Mouse (Mus musculus): ENCODE results near the gene Ceacam18.
"Not testable (repeated sequence)": the region's sequence is repeated elsewhere in the genome, so short reads cannot be mapped to it uniquely, and the experiment has no call there.

Gene Ceacam18

DNA sequence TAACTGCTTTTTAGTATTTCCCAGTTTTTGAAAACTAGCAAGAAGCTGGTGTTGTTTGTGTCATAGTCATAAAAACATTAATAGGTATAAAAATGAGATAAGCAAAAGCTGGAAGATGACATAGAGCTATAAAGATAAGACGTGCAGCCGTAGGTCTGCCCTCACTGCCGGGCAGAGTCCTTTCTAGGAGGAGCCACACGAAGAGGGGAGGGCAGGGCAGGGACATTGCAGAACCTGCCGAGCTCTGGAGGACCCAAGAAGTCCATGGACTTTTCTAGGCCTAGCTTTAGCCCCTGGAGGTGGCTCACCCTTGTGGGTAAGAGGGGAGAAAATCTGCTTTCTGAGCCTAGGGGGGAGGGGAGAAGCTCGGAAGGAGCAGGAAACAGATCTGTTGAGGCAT lies at the start of gene Ceacam18:
Gene Ceacam18 (plus strand): TSS at position 208 of the 400 bp plus-strand sequence.
- no peak for DNase-seq (ENCODE audit: low spot score in 2 of 2)

DNA sequence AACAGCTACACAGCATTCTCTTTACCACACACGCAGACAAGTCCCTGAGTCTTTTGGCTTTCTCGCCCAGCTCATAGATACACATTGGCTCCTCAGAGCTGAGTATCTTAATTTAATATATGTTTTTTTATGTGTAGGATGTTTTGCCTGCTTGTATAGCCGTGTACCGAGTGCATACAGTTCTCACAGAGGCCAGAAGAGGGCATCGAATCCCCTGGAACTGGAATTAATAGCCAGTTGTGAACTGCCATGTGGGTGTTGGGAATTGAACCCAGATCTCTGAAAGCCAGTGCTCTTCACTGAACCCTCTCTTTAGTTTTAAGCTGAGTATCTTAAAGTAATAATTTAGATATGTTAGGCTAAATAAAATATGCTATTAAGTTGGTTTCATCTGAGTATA lies 49.7 kb upstream of the Ceacam18 start:
- no peak for DNase-seq (ENCODE audit: low spot score in 2 of 2)

DNA sequence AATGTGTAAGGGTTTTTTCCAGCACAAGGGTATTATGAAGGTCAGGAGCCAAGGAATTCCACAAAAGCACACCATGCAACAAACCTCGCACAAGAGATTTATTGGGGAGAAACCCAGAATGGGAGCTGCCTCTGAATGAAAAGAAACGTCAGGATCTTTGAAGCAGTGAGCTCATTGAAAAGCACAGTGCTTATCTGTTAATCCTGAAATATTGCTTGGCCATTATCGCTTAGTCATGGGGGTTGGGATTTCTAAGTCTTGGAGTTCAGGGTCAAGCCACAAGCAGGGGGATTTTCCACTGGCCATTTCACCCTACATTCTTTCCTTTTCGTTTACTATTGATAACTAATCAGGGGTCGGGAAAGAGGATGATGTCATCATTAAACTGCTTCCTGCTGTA lies 32.6 kb upstream of the Ceacam18 start:
- DNase-seq (ENCODE audit: low spot score in 2 of 2): no peak

DNA sequence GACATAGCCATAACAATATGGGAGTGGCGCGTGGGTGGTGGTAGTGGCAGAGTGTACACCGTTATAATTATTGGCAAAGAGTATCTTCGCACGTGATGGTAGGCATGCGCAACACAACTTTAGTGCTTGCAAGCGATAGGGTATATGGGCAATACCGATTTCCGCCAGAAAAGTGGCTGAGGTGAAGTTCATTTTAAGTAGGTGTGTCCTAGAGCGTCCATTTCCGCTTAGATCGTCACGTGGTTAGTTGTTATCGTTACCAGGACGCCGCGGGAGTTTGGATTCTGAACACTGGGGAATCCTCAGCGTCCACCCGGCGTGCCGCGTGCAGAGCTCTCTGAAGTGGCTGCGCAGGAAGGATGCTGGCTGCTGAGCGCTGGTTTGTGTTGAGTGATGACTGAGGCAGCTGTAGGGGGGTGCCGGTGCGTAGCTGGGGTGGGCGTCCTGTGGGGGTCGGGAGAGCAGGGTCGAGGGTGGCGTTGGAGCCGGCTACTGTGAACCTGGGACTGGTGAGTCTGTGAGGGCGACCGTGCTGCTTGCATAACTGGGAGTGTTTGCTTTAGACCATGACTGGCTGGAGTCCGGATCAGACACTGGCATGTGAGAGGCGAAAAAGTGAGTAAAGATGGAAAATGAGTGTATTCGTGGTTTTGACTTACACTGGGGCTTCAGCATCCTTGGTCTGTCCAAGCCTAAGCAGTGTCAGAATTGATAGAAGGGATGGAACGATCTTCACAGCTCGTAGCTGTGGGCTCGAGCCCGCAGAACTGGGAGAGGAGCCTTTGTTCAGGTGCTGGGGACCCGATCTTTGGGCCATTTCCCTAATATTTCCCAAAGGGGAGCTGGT lies 27.4 kb upstream of the Ceacam18 start, which contains the start of gene Zfp819:
Gene Zfp819 (plus strand): TSS at position 274 of the 847 bp plus-strand sequence.
- DNase-seq (ENCODE audit: low spot score in 2 of 2): peak in 1 of 2 experiments; percentile 42

DNA sequence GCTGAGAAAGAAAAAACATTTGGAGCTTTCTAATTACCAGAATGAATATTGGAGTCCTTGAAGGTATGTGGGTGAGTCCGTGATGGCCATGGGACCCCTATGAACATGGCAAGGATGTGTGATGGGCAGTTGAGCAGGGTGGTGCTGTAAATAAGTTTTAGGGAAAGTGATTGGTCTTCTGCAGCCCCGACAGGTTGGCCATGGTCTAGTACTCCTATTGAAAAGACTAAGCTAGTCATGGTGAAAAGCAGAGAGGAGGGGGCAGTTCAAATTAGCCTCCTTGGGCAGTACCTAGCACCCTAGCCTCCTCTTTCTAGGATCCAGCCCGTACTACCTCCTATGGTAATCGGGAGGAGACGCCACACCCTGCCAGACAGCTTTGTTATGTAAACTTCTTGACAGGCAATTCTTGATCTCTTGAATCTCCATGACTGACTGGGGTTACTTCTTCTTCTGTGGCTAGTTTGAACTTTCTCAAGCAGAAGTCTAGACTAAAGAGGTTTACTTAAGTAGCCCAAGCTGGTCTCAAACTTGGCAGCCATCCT lies 26.7 kb upstream of the Ceacam18 start:
- no peak for DNase-seq (ENCODE audit: low spot score in 2 of 2)

DNA sequence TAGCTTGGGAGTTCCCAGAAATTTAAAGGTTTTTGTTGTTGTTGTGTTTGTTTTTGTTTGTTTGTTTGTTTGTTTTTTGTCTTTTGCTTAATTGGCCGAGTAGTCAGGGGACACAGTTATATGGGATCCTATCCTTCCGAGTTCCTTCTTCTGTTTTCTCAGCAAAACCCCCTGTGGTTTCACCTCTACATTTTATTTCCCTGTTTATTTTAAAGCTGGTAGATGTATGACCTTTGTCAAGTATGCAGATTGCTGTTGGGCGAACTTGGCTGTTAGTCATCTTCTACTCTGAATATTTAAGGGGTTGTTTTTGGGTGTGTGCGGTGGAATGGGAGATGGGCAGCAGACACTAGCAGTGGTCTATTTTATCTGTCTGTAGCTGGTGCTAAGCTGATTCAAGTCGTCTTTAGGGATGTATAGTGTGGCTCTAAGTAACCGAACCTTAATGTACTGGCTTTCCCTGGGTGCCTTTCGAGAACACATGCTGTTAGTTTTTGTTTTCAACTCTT lies 26.1 kb upstream of the Ceacam18 start:
- DNase-seq (ENCODE audit: low spot score in 2 of 2): no peak

DNA sequence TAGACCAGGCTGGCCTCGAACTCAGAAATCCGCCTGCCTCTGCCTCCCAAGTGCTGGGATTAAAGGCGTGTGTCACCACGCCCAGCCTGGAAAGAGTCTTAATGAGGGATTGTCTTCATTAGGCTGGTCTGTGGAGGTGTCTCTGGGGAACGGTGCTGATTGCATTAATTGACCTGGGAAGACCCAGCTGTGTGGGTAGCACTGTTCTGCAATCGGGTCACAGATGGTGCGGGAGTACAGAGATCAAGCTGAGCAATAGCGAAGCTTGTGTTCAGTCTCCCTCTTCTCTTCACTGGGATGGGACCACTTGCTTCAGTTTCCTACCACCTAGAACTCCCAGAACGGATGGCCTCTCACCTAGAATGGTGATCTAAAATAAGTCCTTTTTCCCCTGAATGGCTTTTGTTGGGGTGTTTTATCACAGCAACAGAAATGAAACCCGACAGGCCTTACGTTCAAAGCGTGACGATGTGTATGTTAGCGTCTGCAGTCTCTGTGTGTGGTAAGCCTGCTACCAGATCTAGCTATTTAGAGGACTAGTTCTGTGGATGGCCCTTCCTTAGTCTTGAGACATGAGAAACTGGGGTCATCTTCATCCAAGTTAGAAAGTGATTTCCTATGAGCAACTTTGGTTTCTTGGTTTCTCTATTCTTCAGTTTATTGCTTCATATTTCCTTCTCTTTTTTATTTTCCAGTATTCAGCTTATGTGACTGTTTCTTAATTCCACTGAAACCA lies 20.5 kb upstream of the Ceacam18 start:
- no peak for DNase-seq (ENCODE audit: low spot score in 2 of 2)

DNA sequence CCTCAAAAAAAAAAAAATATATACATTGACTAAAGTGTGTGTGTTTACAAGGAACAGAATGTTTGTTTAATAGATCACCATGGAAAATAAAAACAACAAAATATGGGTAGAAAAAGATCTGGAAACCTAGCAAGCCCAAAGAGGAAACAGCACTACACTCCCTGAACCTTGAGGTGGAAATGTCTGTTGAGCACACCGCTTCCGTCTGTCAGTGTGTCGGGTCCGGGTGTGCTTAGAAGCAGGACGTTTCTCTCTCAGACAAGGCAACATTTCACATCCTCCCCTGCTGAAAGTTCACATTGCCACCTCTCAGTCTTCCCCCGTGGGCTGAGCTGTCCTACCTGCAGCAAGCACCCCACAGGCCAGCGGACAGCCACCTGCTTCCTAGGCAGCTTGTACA lies 11.6 kb upstream of the Ceacam18 start:
- DNase-seq (ENCODE audit: low spot score in 2 of 2): no peak

DNA sequence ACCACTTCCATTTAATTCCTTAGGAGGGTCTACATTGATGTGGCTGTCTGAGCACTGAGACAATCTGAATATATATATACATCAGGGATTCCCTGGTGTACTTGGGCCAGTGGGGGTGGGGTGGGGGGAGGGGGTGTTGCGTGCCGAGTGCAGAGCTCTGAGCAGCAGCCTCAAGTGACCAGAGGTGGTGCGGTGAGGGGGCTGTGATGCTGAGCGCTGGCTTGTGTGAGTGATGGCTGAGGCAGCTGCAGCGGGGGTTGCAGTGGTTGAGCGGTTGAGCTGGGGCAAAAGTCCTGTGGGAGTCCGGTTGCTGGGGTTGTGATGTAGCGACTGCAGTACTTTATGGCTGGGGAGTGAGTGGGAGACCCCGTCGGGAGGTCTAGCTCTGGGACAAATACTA lies 10.7 kb upstream of the Ceacam18 start:
- no peak for DNase-seq (ENCODE audit: low spot score in 2 of 2)

DNA sequence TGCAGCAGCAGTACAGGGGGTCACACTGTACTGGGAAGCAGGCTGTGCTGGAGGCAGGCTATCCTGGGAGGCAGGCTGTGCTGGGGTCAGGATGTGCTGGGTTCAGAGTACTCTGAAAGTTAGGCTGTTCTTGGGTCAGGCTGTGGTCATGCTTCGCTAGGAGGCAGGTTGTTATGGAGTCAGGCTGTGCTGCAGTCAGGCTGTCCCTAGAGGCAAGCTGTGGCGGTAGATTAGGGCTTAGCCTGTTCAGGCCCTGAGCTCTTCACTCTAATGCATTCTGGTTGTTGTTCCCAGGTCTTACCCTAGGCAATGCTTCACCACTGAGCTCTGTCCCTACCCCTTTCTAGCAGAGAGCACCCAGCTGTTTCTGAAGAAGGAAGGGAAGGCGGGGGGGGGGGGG lies 9.4 kb upstream of the Ceacam18 start:
- DNase-seq (ENCODE audit: low spot score in 2 of 2): no peak

DNA sequence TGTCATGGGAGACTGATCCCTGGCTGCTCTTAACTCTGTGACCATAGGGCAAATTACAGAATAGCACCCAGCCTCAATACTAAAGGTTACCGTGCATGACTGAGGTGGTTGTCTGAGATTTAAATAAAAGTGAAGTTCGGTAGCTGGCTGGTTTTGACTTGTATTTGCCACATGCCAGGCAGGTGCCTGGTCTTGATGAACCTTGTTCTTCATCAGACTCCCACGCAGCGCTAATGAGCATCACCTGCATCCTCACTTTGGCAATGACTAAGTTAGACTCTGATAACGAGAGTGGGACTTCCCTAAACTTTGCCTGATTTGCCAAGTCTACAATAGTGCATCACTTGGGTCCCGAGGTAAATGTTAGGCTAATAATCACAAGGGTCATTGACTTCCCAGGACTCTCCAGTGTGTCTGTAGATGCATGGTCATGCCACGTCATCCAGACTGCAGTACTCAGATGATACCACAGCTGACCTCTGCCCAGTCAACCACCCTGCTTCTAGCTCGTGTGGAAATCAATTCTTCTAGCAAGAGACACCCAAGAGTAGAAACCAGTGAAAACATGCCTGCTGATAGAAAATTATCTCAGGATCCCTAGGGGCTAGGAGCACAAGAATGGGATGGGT lies 8.6 kb upstream of the Ceacam18 start:
- no peak for DNase-seq (ENCODE audit: low spot score in 2 of 2)

DNA sequence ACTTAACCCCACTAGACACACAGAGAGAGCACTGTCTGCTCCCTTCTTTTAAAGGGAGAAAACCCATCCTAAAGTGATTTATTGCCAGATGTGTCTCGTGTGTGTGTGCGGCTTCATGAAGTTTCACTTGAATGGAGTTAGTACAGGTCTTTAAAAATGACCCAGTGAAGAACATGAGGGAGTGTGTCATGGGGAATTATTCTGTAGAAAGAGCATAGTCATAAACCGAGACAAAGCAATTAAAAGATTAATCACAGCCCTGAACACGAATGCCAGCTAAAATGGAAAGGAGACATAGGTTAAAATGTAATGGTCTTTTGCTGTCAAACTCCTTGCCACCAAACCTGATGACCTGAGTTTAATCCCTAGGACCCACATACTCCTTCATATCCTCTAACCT lies 567 bp upstream of the Ceacam18 start:
- no peak for DNase-seq (ENCODE audit: low spot score in 2 of 2)

DNA sequence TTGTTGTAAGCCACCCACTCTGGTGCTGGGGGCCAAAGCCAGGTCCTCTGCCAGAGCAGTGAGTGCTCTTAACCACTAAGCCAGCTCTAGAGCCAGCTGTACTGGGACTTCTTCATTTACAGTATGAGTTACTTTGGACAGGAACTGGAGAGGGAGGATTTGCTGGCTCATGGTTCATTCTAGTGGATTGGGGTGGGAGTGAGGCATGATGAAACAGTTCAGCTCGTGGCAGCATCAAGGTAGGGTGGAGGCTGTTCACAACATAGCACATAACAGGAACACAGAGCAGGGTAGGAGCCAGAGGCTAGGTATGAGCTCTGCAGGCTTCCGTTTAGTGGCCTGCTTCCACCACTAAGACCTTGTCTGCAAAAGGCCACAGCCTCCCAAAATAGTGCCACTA lies 1.7 kb downstream of the Ceacam18 start:
- DNase-seq (ENCODE audit: low spot score in 2 of 2): no peak

DNA sequence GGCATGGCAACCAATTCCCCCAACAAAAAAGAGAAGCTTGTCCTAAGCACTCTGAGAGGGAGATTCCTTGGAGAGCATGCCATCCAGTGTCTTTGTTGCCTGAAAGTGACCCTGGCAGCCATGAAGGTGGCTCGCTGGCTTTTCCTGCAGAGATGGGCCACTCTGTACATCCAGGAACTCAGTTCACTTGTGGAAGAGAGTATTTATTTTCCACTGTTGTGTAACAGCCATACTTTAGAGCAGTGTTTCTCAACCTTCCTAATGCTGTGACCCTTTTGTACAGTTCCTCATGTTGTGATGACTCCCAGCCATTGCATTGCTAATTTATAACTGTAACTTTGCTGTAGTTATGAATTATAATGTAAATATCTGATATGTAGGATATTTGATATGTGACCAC lies 2.6 kb downstream of the Ceacam18 start:
- no peak for DNase-seq (ENCODE audit: low spot score in 2 of 2)

DNA sequence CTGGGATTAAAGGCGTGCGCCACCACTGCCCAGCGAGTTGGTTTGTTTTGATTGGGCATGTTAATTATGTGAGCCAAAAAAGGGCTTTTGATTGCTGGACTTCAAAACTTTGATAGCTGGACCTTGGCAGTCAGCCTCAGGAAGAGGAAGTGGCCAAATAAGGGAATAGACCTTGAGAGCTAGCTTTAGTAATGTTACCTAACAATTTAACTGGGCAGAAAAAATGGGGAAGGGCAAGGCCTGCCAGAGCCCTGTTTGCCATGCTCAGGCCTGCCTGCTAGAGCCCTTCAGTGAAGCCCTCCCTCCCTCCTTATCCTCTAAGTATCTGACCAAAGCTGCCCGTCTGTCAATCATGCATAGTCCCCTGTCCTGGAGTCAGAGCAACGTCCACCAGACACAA lies 8.1 kb downstream of the Ceacam18 start:
- no peak for DNase-seq (ENCODE audit: low spot score in 2 of 2)

DNA sequence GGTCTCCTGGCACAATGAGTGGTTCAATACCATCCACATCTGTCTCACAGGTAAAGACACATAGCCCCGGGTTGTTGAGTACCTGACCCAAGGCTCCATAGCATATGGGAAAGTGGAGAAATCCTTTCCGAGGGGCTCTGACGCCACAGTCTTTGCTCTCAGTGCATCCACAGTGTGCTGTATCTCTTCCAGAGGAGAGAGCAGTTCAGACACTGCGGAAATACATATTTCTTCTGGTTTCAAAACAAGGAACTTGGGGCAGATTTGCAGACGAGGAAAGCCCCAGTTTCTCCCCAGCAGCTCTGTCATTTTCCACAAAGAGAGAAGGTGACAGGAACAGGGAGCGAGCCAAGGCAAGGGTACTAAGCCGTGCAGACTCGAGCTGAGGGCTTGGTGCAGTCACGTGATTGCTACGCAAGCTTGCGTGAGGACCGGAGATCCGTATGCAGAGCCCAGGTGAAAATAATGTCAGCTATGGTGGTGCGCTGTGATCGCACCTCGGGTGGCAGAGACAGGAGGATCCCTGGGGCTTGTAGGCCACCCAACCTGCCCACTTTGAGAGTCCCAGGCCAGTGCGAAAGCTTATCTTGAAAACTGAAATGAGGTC lies 8.6 kb downstream of the Ceacam18 start:
- DNase-seq (ENCODE audit: low spot score in 2 of 2): no peak

DNA sequence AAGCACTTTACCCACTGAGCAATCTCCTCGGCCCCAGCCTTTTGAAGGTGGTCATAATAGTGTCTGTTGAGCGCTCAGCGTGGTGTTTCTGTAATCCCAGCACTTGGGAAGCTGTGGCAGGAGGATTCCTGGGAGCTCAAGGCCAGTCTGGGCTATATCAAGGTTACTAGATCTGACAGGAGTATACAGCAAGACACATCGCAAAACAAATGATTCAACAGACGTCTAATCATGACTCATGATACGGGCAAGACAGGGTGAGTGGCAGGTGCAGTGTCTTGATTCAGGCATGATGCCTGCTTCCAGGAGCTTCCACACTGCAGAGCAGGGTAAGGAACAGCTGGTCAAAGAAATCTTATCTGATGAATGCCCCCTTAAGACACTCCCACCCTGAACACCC lies 18.2 kb downstream of the Ceacam18 start:
- no peak for DNase-seq (ENCODE audit: low spot score in 2 of 2)

DNA sequence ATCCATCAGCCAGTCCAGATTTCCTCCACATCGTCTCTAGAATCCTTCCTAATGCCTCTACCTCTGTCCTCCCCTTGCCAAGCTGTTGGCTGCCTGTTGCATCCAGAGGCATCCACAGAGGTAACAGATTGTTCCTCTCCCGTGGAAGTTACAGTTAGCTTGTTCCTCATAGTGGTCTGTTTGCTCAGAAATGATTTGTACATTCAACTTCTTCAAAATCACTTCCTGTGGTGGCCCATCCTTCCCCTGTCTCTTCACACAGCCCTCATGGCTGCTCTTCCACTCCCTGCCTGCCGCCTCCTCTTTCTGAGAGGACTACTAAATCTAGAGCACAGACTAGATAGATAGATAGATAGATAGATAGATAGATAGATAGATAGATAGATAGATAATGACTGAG lies 20.0 kb downstream of the Ceacam18 start:
- no peak for DNase-seq (ENCODE audit: low spot score in 2 of 2)

DNA sequence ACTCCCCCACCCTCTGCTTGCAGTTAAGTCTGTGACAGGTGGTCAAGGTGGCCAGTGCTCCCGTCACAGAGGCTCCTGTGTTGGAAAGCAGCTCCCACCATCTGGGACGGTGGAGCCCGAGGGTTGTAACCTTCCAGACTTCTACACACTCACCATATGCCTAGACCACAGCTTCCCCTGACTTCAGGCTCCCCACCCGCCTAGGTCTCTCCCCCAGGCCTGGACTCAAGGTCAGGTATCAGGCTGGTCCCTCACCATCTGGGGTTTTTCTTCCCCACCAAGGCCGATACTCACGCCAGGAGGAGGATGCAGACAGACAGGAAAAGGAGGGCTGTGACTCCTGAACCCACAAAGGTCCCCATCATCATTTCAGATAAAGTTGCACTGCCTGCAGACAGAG lies 21.7 kb downstream of the Ceacam18 start:
- DNase-seq (ENCODE audit: low spot score in 2 of 2): no peak

DNA sequence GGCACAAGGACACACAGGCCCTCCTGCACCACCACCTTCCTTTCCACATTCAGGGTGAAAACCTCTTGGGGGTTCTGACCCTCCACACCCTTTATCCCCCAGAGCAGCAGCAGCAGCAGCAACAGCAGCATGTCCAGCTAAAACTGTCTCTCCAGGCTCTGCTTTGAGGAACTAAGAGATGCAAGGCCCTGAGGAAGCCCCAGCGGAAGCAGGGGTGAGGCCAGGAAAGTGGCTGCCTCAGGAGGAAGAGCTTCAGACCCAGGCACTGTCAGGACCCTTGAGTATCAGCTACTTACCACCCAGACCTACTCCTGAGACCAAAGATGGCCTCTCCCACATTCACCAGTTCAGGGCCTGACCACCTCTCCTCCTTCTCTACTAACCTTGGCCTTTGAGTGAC lies 25.5 kb downstream of the Ceacam18 start, which contains the start of gene Siglece:
Gene Siglece (minus strand): TSS at position 160 of the 400 bp plus-strand sequence.
- no peak for DNase-seq (ENCODE audit: low spot score in 2 of 2)

DNA sequence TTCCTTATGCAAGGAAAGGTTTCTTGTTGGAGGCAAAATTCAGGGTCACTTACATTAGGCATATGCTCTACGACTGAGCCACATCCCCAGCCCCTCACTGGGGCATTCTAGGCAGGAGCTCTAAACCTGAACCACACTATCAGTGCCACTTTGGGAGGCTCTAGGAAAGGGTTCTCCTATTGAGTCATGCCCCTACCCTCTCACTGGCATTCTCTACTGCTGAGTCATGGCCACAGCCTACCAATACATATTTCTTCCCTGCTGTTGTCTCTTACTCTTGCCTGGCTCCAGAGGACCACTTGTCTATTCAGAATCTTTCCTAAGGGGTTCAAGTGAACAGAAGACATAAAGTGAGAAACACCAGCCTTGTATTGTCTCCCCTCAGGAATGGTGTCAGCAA lies 28.3 kb downstream of the Ceacam18 start:
- no peak for DNase-seq (ENCODE audit: low spot score in 2 of 2)

DNA sequence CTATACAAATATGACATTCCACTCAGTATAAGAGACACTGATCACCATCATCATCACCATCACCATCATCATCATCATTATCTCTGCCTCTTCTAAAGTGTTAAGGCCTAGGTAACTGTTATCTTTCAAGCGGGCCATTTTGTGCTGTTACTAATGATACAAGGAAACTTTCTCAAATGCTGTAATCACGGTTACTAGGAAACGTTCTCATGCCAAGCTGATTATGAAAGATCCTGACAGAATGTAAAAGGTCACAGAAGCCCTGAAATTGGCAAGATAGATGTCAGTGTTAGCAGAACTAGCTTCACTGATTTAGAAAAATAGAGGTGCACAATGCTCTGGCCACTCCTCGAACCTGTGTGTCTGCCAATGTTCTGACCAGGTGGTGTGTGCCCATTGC lies 32.7 kb downstream of the Ceacam18 start:
- not testable (repeated sequence) for DNase-seq (ENCODE audit: low spot score in 2 of 2)

All from spleen, postnatal 10 days (tissue).